Mouse (Mus musculus): ENCODE measurements around the gene Acin1. TPM values are rescaled to one million over a fixed set of nuclear protein-coding genes. Genes with fewer than 3 reads are reported as not detected.

Acin1 gene
- total RNA-seq (2023) = 537 TPM

GRCm38 (mm10) chr14:54686522-54687143, at the start of gene Acin1:
TSS of gene Acin1 (minus strand) at chr14:54686931.

GRCm38 (mm10) chr14:54712074-54712473, 25.3 kb upstream of the Acin1 start, which contains the start of gene Cebpe:
TSS of gene Cebpe (minus strand) at chr14:54712174.

GRCm38 (mm10) chr14:54698733-54699132, 12.0 kb upstream of the Acin1 start, which contains the start of gene Gm29776:
TSS of gene Gm29776 (minus strand) at chr14:54698833.

GRCm38 (mm10) chr14:54686063-54686521, 639 bp downstream of the Acin1 start, which contains the start of gene 1700123O20Rik:
TSS of gene 1700123O20Rik (plus strand) at chr14:54686216.

GRCm38 (mm10) chr14:54641305-54641969, 45.3 kb downstream of the Acin1 start, which contains the start of gene Cdh24:
TSS of gene Cdh24 (minus strand) at chr14:54641364.

GRCm38 (mm10) chr14:54640946-54641304, 45.8 kb downstream of the Acin1 start, which contains the start of gene Gm17606:
TSS of gene Gm17606 (plus strand) at chr14:54640952.

GRCm38 (mm10) chr14:54621133-54621532, 65.6 kb downstream of the Acin1 start, which contains the start of gene Psmb11:
TSS of gene Psmb11 (plus strand) at chr14:54621433.

GRCm38 (mm10) chr14:54617897-54618365, 68.8 kb downstream of the Acin1 start, which contains the start of gene Psmb5:
TSS of gene Psmb5 (minus strand) at chr14:54618022.

GRCm38 (mm10) chr14:54605752-54606321, 80.9 kb downstream of the Acin1 start, which contains the start of gene 4931414P19Rik:
TSS of gene 4931414P19Rik (minus strand) at chr14:54605993.

Other genes with a start within 250 kb of the Acin1 start
- gene Lrp10, start 222.8 kb downstream of the Acin1 start, total RNA-seq (2023) = 100 TPM
- 0.89 TPM for gene Rem2, start 210.8 kb downstream of the Acin1 start, total RNA-seq (2023)
- 33.1 TPM for gene Prmt5, start 169.4 kb downstream of the Acin1 start, total RNA-seq (2023)
- 15.8 TPM for gene Haus4, start 132.3 kb downstream of the Acin1 start, total RNA-seq (2023)
- gene Ajuba, start 109.4 kb downstream of the Acin1 start, total RNA-seq (2023) = 0.43 TPM
- 9.3 TPM for gene 4931414P19Rik, start 80.9 kb downstream of the Acin1 start, total RNA-seq (2023)
- gene Psmb5, start 68.9 kb downstream of the Acin1 start, total RNA-seq (2023) = 44.6 TPM
- gene Psmb11, start 65.5 kb downstream of the Acin1 start, total RNA-seq (2023) = not detected
- gene Gm17606, start 46.0 kb downstream of the Acin1 start, total RNA-seq (2023) = not detected
- 6.2 TPM for gene Cdh24, start 45.6 kb downstream of the Acin1 start, total RNA-seq (2023)
- gene 1700123O20Rik, start 715 bp downstream of the Acin1 start, total RNA-seq (2023) = 29.9 TPM
- not detected for gene Gm29776, start 11.9 kb upstream of the Acin1 start, total RNA-seq (2023)
- gene Cebpe, start 25.2 kb upstream of the Acin1 start, total RNA-seq (2023) = 0.55 TPM
- 0.43 TPM for gene Slc7a8, start 95.0 kb upstream of the Acin1 start, total RNA-seq (2023)
- gene Rnf212b, start 127.2 kb upstream of the Acin1 start, total RNA-seq (2023) = not detected
- 6.8 TPM for gene Homez, start 184.0 kb upstream of the Acin1 start, total RNA-seq (2023)
- gene Ppp1r3e, start 190.6 kb upstream of the Acin1 start, total RNA-seq (2023) = 12.5 TPM
- gene Bcl2l2, start 196.4 kb upstream of the Acin1 start, total RNA-seq (2023) = 3.6 TPM
- gene Gm20521, start 196.5 kb upstream of the Acin1 start, total RNA-seq (2023) = 0.83 TPM
- gene Pabpn1, start 205.6 kb upstream of the Acin1 start, total RNA-seq (2023) = 231 TPM
- gene Slc22a17, start 226.2 kb upstream of the Acin1 start, total RNA-seq (2023) = 2.8 TPM
- gene Efs, start 239.2 kb upstream of the Acin1 start, total RNA-seq (2023) = not detected
- gene Il25, start 245.8 kb upstream of the Acin1 start, total RNA-seq (2023) = not detected
- not detected for gene Cmtm5, start 249.3 kb upstream of the Acin1 start, total RNA-seq (2023)